Mouse (Mus musculus): ENCODE results near the gene 2610028H24Rik.
A peak's percentile ranks its signal among the peaks of the same experiment; 100 is the strongest.

DNA sequence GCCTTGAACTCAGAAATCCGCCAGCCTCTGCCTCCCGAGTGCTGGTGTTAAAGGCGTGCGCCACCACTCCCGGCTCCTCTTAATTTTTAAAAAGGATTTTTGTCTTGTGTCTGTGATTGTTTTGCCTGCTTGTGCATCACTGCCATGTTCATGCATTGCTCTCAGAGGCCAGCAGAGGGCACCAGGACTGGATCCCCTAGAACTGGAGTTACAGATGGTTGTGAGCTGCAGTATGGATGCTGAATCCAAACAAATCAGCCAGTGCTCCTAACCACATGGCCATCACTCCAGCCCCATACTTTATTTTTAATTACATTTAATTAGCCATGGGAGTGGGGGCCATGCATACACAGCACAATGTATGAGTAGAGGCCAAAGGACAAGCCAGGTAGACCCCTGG lies 6.4 kb downstream of the 2610028H24Rik start:
- no peak for TF ChIP-seq POLR2A (IDR thresholded peaks at IDR 0.05; ENCODE audit: borderline replicate concordance, extremely low read depth, insufficient read depth, insufficient read length, poor library complexity, severe bottlenecking)
- TF ChIP-seq CTCF (IDR thresholded peaks at IDR 0.05; ENCODE audit: borderline replicate concordance, extremely low read depth, insufficient read depth, insufficient read length), result peak; percentile 73
